Mouse (Mus musculus) midbrain, embryonic 10.5 days (tissue): ENCODE results near the gene Pfdn2. TPM values are rescaled to one million over a fixed set of nuclear protein-coding genes. Genes with fewer than 3 reads are reported as not detected.
A peak's percentile ranks its signal among the peaks of the same experiment; 100 is the strongest.

Experiments used
- DNase-seq: peaks from one replicate; pipeline ENCODE4 v3.0.0-alpha.2; 2017; ENCODE audit warnings: low spot score
- H3K27ac ChIP-seq: fragments of 300-500 bp; sonication (generic); replicated peaks from 2 replicates; pipeline ENCODE4 v1.5.1; 2016; ENCODE audit warnings: mild to moderate bottlenecking
- H3K27me3 ChIP-seq: fragments of 300-500 bp; sonication (generic); 2 replicates; pipeline ENCODE4 v1.6.1; 2016; ENCODE audit warnings: low read depth, mild to moderate bottlenecking; ENCODE audit not compliant: poor library complexity, severe bottlenecking
- H3K36me3 ChIP-seq: fragments of 300-500 bp; sonication (generic); 2 replicates; pipeline ENCODE4 v1.6.1; 2016; ENCODE audit warnings: mild to moderate bottlenecking, moderate library complexity
- H3K4me1 ChIP-seq: fragments of 300-500 bp; sonication (generic); 2 replicates; pipeline ENCODE4 v1.6.1; 2016
- H3K4me3 ChIP-seq: fragments of 300-500 bp; sonication (generic); 2 replicates; pipeline ENCODE4 v1.5.1; 2016; ENCODE audit warnings: mild to moderate bottlenecking, moderate library complexity
- H3K9me3 ChIP-seq: fragments of 300-500 bp; sonication (generic); replicated peaks from 2 replicates; pipeline ENCODE4 v1.6.1; 2016; ENCODE audit warnings: mild to moderate bottlenecking
- WGBS: fragments of 180-500 bp; shearing (Covaris S2); methylation state at CpG from one replicate; pipeline ENCODE4 v1.1.7; 2016; 5-methylcytosine and 5-hydroxymethylcytosine counted together
- polyA plus RNA-seq: library from polyadenylated mRNA; unstranded; fragments of >200 nt; fragmentation: Nextera tagmentation; extraction: Ambion mirVana; gene quantifications from 2 replicates; pipeline ENCODE4 v1.2.1, GENCODE M21; 2016

Gene Pfdn2
- polyA plus RNA-seq, 1 experiment from 2014 or later: 155 TPM

DNA sequence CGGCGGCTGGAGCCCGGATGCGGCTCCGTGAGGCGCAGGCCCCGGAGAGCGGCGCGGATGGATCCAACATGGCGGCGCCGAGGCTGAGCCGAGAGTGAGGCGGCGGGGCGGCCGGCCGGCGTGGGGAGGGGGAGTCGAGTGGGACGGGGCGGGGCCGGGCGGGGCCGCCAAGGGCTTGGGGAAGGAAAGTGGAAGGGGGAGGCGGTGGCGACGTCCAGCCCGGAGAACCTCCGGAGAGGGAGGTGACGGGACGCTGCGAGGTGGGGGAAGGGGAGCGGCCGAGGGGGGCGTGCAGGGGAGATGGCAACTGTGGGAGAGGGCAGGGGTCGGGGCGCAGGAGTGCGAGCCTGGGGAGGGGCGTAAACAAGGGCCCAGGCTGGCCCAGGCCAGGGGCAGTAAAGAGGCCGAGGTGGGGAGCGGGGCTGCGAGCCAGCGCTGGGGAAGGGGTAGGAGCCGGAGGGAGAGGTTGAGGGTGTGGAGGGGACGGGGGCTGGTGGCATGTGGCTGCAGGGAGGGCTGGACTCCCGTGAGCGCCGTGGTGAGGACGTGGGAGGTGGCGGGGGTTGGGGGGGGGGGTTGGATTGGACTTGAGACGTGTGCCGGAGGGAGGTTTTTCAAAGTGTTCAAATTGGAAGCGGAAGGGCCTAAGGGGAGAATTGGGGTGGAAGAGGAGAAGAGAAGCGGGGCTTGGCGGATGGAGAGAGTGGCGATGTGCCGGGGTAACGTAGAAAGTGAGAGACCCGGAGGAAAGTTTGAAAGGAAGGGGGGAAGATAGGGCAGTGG, 15.8 kb upstream of the Pfdn2 start:
- Histone ChIP-seq H3K27ac (peak overlapping the region; percentile 100), H3K9me3 (no peaks in the 10 kb centered on the region)
- WGBS: under 1% methylated on average over 49 of the region's 61 CpGs

DNA sequence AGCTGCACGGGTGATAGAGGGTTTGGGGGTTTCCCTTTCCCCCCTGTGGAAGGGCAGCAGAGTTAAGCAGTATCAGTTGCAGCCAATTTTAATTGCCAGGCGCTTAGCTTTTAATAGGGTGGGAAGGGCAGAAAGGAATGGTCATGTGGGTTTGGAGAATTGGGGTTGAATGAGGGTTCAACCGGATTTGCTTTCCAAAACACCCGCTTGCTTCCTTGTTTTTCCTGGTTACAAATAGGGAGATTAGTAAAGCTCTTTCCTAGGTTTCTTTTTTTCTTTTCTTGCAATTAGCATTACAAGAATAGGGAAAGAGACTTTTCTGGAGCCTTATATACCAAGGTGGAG, 15.3 kb upstream of the Pfdn2 start:
- WGBS: under 1% methylated on average over 4 of the region's 4 CpGs

More for the DNA sequence above, 15.8 kb upstream of the Pfdn2 start:
- peak; percentile 94 for DNase-seq
- Histone ChIP-seq H3K36me3 (peaks cover 13% of the 10 kb centered on the region), H3K4me1 (peaks cover 41% of the 10 kb centered on the region), H3K27me3 (no peaks in the 10 kb centered on the region), H3K4me3 (peak overlapping the region; percentile 88)

DNA sequence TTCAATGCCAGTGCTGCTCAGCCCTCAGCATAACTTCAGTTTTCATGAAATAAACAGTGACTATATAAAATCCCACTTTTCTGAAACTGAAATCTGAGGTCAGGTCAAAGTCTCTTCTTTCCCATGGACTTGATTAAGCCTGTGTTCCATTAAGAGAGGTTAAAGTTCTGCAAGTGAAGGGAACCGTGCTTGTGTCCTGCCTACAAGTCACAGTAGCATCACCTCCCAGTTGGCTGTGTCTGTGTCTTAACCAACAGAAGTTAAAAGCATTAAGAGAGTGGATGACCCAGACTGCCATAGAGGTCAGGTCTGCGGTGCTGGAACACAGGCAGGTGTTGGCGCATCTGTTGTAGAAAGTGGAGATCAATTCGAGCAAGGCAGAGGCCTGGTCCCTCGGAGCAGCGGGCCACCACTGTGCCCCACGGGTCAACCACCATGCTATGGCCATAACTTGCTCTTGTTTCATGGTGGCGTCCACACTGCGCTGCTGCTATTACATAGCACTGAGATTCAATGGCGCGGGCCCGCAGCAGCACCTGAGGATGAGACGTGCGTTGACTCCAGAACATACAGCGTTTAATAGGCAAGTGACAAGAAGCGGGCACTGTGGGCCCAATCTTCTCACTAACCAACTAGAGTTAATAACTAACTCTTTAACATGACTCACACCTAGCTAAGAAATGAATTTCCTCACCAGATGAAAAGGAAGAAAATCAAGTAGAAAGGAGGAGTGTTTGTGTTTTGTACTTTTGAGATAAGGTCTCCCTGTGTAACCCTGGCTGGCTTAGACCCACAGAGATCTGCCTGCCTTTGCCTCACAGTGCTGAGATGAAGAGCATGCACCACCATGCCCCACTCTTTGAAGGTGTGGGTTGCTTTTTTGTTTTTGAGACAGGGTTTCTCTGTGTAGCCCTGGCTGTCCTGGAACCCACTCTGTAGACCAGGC, 2.9 kb upstream of the Pfdn2 start:
- Histone ChIP-seq H3K4me1 (peaks cover 31% of the 10 kb centered on the region), H3K27ac (no peak overlapping the region), H3K4me3 (no peak overlapping the region), H3K27me3 (no peaks in the 10 kb centered on the region), H3K36me3 (peaks cover 64% of the 10 kb centered on the region), H3K9me3 (peaks cover 7% of the 10 kb centered on the region)
- 93% methylated on average over 16 of the region's 16 CpGs for WGBS
- no peak for DNase-seq

More for the DNA sequence above, 15.3 kb upstream of the Pfdn2 start:
- Histone ChIP-seq H3K27me3 (no peaks in the 10 kb centered on the region), H3K27ac (peak overlapping the region; percentile 100), H3K4me1 (peaks cover 41% of the 10 kb centered on the region), H3K9me3 (no peaks in the 10 kb centered on the region), H3K36me3 (peaks cover 9% of the 10 kb centered on the region), H3K4me3 (peak overlapping the region; percentile 88)
- no peak for DNase-seq

DNA sequence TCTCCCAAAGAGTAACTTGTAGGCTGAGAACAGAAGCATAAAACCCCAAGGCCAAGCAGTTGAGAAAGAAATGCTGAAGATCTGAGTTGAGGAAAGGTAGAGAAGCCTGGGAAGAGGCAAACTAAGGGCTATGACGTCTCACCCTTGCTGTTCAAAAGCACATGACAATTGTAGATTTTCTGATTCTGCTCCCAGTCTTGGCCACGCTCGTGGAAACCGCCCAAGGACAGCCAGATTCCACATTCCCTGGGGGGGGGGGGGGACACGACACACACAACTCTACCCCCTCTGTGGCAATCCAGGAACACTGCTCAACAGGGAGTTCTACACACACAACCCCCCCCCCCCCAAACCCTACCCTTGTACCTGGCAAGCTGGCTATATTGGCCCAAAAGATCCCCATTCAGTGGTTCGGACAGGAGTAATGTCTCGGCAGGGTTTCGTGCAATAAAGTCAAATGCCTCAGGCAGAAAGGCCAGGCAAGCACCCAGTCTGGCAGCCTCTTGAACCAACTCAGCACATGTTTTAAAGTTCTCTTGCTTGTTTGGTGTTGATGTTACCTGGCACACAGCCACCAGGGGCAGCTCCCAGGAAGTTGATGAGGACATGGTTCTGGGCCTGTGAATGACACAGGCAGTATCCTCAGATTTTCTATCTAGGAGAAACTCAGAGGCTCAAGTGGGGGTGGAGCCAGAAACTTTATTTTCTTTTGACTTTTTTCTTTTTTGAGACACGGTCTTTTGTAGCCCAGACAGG, 1.4 kb upstream of the Pfdn2 start:
- H3K36me3 ChIP-seq: peaks cover 59% of the 10 kb centered on the region
- H3K4me3 ChIP-seq: peak overlapping the region; percentile 94
- peaks cover 38% of the 10 kb centered on the region for H3K4me1 ChIP-seq

DNA sequence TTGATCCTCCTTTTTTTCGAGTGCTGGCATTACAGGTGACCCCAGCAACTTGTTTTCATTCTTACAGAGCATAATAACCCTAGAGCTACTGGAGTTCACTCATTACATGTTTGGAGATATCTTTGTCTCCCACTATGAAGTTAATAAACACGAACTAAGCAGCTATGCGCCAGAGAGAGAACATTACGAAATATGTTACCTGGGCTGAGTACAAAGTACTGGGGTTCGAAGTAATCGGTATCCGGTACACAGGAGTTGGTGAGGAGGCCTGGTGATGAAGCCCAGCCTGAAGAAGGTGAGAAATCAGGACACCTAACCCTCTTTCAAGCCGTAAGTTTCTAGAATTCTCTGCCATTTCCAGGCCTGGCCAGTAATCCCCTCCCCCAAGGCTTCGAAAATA, 755 bp upstream of the Pfdn2 start:
- 82% methylated on average over 9 of the region's 9 CpGs for WGBS
- H3K36me3 ChIP-seq: peaks cover 57% of the 10 kb centered on the region
- H3K9me3 ChIP-seq: peaks cover 7% of the 10 kb centered on the region
- H3K27me3 ChIP-seq: no peaks in the 10 kb centered on the region
- peaks cover 40% of the 10 kb centered on the region for H3K4me1 ChIP-seq
- DNase-seq: no peak
- peak overlapping the region; percentile 94 for H3K4me3 ChIP-seq
- H3K27ac ChIP-seq: no peak overlapping the region; the same call in 1 of the 2 replicates

More for the DNA sequence above, 1.4 kb upstream of the Pfdn2 start:
- H3K27ac ChIP-seq: no peak overlapping the region
- H3K27me3 ChIP-seq: no peaks in the 10 kb centered on the region
- no peak for DNase-seq
- 85% methylated on average over 9 of the region's 9 CpGs for WGBS
- H3K9me3 ChIP-seq: peaks cover 7% of the 10 kb centered on the region

DNA sequence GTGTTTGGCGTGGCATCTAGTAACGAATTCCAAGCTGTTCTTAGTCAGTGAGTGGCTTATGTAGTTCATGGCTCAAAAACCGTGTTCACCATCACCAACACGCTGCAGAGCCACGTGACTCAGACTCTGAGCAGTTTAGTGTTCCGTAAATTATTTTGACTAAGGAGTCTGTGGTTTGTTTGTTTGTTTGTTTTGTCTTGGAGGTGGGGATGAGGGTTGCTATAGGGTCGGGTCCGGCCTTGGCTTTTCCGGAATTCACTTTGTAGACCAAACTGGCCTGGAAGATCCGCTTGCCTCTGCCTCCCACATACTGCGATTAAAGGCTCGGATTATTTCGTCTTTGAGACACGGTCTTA, 603 bp downstream of the Pfdn2 start:
- Histone ChIP-seq H3K36me3 (peaks cover 43% of the 10 kb centered on the region), H3K4me1 (peaks cover 40% of the 10 kb centered on the region), H3K4me3 (peak overlapping the region; percentile 94), H3K9me3 (peaks cover 7% of the 10 kb centered on the region), H3K27me3 (no peaks in the 10 kb centered on the region), H3K27ac (peak overlapping the region; percentile 90)
- WGBS: under 1% methylated on average over 14 of the region's 14 CpGs
- no peak for DNase-seq

DNA sequence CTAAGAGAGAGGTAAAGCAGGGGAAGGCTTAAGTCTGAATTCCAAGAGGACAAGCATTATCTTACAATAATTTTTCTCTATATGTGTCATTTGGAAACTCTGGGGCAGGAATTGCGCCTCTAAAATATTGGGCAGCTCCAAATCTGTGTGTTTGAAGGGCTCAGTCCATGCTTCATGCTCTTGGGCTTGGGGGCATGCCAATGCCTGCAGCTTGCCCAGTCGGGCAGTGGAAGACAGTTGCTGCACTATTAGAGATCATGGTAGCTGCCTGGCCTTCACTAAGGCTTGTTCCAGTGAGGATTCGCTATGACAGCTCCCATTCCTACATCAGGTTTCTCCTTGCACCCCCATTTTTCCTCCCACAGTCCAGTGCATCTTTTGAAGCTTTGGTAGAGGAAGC, 3.2 kb downstream of the Pfdn2 start:
- 94% methylated on average over 3 of the region's 3 CpGs for WGBS
- no peak for DNase-seq
- H3K4me3 ChIP-seq: no peak overlapping the region
- H3K9me3 ChIP-seq: peaks cover 7% of the 10 kb centered on the region
- no peak overlapping the region for H3K27ac ChIP-seq
- no peaks in the 10 kb centered on the region for H3K27me3 ChIP-seq
- H3K4me1 ChIP-seq: peaks cover 40% of the 10 kb centered on the region
- peaks cover 17% of the 10 kb centered on the region for H3K36me3 ChIP-seq

DNA sequence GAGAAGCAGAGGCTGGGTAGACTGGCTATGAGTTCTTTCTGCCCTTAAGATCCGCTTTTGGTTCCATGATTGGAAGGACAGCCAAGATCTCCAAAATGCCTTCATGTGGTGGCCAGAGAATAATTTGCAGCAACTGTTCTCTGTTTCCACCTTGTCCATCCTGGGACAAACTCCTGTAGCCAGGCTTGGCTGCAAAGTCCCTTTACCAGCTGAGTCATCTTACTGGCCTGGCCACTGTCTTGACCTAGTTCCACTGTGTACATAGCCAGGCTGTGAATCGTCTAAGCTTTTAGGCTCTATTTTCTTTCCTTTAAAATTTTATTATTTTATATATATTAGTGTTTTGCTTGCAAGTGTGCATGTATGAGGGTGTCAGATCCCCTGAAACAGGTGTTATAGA, 3.7 kb downstream of the Pfdn2 start:
- no peak for DNase-seq
- peaks cover 37% of the 10 kb centered on the region for H3K4me1 ChIP-seq
- no peaks in the 10 kb centered on the region for H3K27me3 ChIP-seq
- no peak overlapping the region for H3K4me3 ChIP-seq
- 92% methylated on average over 2 of the region's 2 CpGs for WGBS
- H3K36me3 ChIP-seq: peaks cover 17% of the 10 kb centered on the region
- peaks cover 7% of the 10 kb centered on the region for H3K9me3 ChIP-seq
- H3K27ac ChIP-seq: no peak overlapping the region

DNA sequence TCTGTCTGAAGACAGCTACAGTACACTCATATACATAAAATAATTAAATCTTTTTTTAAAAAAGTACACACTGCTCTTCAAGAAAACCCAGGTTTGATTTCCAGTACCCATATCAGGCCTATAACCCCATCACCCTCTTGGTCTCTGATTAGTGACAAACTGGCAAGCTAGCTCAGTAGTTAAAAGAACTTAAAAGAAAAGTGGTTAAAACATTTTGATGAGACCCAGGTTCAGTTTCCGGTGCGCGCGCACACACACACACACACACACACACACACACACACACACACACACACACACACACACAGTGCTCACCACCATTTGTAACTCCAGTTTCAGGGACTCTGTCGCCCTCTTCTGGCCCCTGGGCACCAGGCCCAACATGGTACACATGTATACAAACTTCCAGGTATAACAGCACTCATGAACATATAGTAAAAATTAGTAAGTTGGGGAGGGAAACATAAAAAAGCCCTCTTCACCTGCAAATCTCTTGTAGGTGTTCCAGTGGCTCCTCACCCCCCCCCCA, 10.4 kb downstream of the Pfdn2 start:
- Histone ChIP-seq H3K36me3 (peaks cover 32% of the 10 kb centered on the region), H3K4me3 (no peak overlapping the region), H3K4me1 (peaks cover 13% of the 10 kb centered on the region), H3K27ac (no peak overlapping the region), H3K27me3 (no peaks in the 10 kb centered on the region), H3K9me3 (no peaks in the 10 kb centered on the region; the same call in 1 of the 2 replicates)
- WGBS: 73% methylated on average over 5 of the region's 5 CpGs
- no peak for DNase-seq

DNA sequence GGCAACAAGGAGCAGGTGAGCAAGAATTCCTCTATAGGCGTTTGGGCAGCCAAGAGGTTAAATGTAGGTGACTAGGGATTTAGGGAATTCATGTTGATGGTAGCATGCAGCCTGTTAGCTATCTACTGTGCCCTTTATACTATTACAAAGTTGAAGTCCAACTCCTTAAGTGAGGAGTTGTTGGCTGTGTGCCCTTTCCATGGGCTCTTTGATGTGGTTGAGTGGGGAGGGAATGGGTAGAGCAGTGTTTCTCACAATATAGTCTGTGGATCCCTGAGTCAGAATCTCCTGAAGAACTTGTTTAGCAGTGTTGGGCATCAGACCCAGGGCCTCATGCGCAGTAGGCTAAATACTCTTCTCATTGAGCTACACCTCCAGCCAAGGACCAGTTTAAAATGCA, 11.3 kb downstream of the Pfdn2 start:
- H3K36me3 ChIP-seq: peaks cover 32% of the 10 kb centered on the region
- H3K27ac ChIP-seq: no peak overlapping the region
- no peak overlapping the region for H3K4me3 ChIP-seq
- no peaks in the 10 kb centered on the region for H3K27me3 ChIP-seq
- no peak for DNase-seq
- 91% methylated on average over 2 of the region's 2 CpGs for WGBS
- H3K4me1 ChIP-seq: peaks cover 20% of the 10 kb centered on the region
- H3K9me3 ChIP-seq: no peaks in the 10 kb centered on the region; the same call in 1 of the 2 replicates

DNA sequence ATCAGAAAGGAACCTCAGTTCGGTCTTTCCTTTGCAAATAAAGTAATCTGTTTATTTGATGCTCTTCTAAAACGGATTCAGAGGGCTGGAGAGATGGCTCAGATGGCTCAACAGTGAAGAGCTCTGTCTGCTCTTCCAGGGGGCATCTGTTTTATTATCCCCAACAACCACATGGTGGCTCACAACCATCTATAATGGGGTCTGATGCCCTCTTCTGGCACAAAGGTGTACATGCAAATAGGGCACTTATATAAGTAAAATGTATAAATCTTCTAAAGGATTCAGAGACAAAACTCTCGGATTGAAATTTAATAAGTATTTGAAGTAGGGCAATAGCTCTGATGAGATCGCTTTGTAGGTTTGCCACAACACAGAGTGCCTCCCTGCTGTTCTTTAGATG, 13.0 kb downstream of the Pfdn2 start:
- no peaks in the 10 kb centered on the region; the same call in 1 of the 2 replicates for H3K9me3 ChIP-seq
- no peak overlapping the region for H3K27ac ChIP-seq
- peaks cover 32% of the 10 kb centered on the region for H3K36me3 ChIP-seq
- WGBS: 87% methylated on average over 4 of the region's 4 CpGs
- peaks cover 21% of the 10 kb centered on the region for H3K4me1 ChIP-seq
- no peaks in the 10 kb centered on the region for H3K27me3 ChIP-seq
- no peak for DNase-seq
- no peak overlapping the region for H3K4me3 ChIP-seq

DNA sequence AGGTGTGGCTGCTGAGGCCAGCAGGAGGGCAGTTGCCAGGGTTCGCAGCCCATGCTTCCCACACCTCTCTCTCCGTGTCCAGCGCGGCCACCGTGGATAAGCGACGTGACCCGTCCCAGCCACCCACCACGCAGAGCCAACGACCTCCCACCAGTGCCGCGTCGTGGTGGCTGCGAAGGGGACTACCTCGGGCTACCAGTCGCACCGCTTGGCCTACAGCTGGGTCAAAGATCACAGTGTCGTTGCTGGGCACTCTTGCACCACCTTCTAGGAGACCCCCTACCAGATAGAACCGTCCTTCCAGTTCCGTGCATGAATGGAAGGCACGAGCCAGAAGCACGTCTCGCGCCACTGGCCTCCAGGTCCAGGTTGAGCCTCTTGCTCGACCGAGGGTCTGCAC, 14.8 kb downstream of the Pfdn2 start:
- H3K4me1 ChIP-seq: peaks cover 21% of the 10 kb centered on the region
- peak overlapping the region; percentile 65 for H3K4me3 ChIP-seq
- H3K27ac ChIP-seq: peak overlapping the region; percentile 83
- H3K36me3 ChIP-seq: peaks cover 28% of the 10 kb centered on the region
- no peaks in the 10 kb centered on the region; the same call in 1 of the 2 replicates for H3K9me3 ChIP-seq
- no peaks in the 10 kb centered on the region for H3K27me3 ChIP-seq
- DNase-seq: no peak
- WGBS: 7% methylated on average over 26 of the region's 26 CpGs
